Mouse (Mus musculus): ENCODE results near the gene Six6. TPM values are rescaled to one million over a fixed set of nuclear protein-coding genes. Genes with fewer than 3 reads are reported as not detected.

Gene Six6
- polyA plus RNA-seq, 1 experiment from 2014 or later = 0.19 TPM

GRCm38 (mm10) chr12:72940822-72941397, 1.2 kb downstream of the Six6 start:
- 2% methylated on average over 11 of the region's 11 CpGs for WGBS
- Histone ChIP-seq H3K4me1 (replicated peaks; ENCODE audit: control insufficient read depth, insufficient read depth, low read length) (peaks cover 13% of the 10 kb centered on the region; the same call in 1 of the 2 replicates), H3K27ac (ENCODE audit: low read depth, low read length) (no peak overlapping the region)

GRCm38 (mm10) chr12:72941398-72942051, 1.8 kb downstream of the Six6 start:
- DNase-seq (ENCODE audit: low spot score) (peak; percentile 62), ATAC-seq (replicated peaks; ENCODE audit: low FRiP score) (no peak)
- under 1% methylated on average over 32 of the region's 32 CpGs for WGBS
- Histone ChIP-seq H3K36me3 (ENCODE audit: control insufficient read depth, insufficient read depth, low read length) (no peaks in the 10 kb centered on the region), H3K4me1 (replicated peaks; ENCODE audit: control insufficient read depth, insufficient read depth, low read length) (peaks cover 13% of the 10 kb centered on the region; the same call in 1 of the 2 replicates), H3K4me2 (ENCODE audit: low read depth, low read length, severe bottlenecking) (no peak overlapping the region), H3K27ac (ENCODE audit: low read depth, low read length) (no peak overlapping the region), H3K9me3 (ENCODE audit: control insufficient read depth, low read length) (no peaks in the 10 kb centered on the region), H3K9ac (ENCODE audit: low read length) (no peak overlapping the region), H3K27me3 (ENCODE audit: control insufficient read depth, insufficient read depth, low read length) (peaks cover 87% of the 10 kb centered on the region), H3K4me3 (ENCODE audit: low read depth, low read length) (no peak overlapping the region)

More at GRCm38 (mm10) chr12:72940822-72941397, 1.2 kb downstream of the Six6 start:
- DNase-seq (ENCODE audit: low spot score) (no peak), ATAC-seq (replicated peaks; ENCODE audit: low FRiP score) (no peak)
- Histone ChIP-seq H3K4me3 (ENCODE audit: low read depth, low read length) (no peak overlapping the region), H3K27me3 (ENCODE audit: control insufficient read depth, insufficient read depth, low read length) (peaks cover 85% of the 10 kb centered on the region), H3K9me3 (ENCODE audit: control insufficient read depth, low read length) (no peaks in the 10 kb centered on the region), H3K4me2 (ENCODE audit: low read depth, low read length, severe bottlenecking) (no peak overlapping the region), H3K9ac (ENCODE audit: low read length) (no peak overlapping the region), H3K36me3 (ENCODE audit: control insufficient read depth, insufficient read depth, low read length) (no peaks in the 10 kb centered on the region)

- Histone ChIP-seq H3K27ac (ENCODE audit: low read depth, low read length) (no peak overlapping the region), H3K4me3 (ENCODE audit: low read depth, low read length) (no peak overlapping the region), H3K4me2 (ENCODE audit: low read depth, low read length, severe bottlenecking) (no peak overlapping the region), H3K36me3 (ENCODE audit: control insufficient read depth, insufficient read depth, low read length) (no peaks in the 10 kb centered on the region), H3K9me3 (ENCODE audit: control insufficient read depth, low read length) (no peaks in the 10 kb centered on the region), H3K4me1 (replicated peaks; ENCODE audit: control insufficient read depth, insufficient read depth, low read length) (peaks cover 13% of the 10 kb centered on the region; the same call in 1 of the 2 replicates), H3K9ac (ENCODE audit: low read length) (no peak overlapping the region), H3K27me3 (ENCODE audit: control insufficient read depth, insufficient read depth, low read length) (peaks cover 86% of the 10 kb centered on the region)
- WGBS = 18% methylated on average over 6 of the region's 6 CpGs
- no peak for DNase-seq (ENCODE audit: low spot score)
- no peak for ATAC-seq (replicated peaks; ENCODE audit: low FRiP score)
These were observed 2.5 kb downstream of the Six6 start for GRCm38 (mm10) chr12:72942171-72942570.

GRCm38 (mm10) chr12:72943574-72944110, 4.0 kb downstream of the Six6 start:
- H3K9ac ChIP-seq (ENCODE audit: low read length) = no peak overlapping the region
- no peak for DNase-seq (ENCODE audit: low spot score)
- 5% methylated on average over 2 of the region's 2 CpGs for WGBS

GRCm38 (mm10) chr12:72944411-72945225, 4.9 kb downstream of the Six6 start:
- Histone ChIP-seq H3K36me3 (ENCODE audit: control insufficient read depth, insufficient read depth, low read length) (no peaks in the 10 kb centered on the region), H3K4me2 (ENCODE audit: low read depth, low read length, severe bottlenecking) (peak overlapping the region; percentile 56), H3K27me3 (ENCODE audit: control insufficient read depth, insufficient read depth, low read length) (peaks cover 85% of the 10 kb centered on the region), H3K9ac (ENCODE audit: low read length) (no peak overlapping the region), H3K9me3 (ENCODE audit: control insufficient read depth, low read length) (no peaks in the 10 kb centered on the region), H3K27ac (ENCODE audit: low read depth, low read length) (no peak overlapping the region), H3K4me3 (ENCODE audit: low read depth, low read length) (peak overlapping the region; percentile 32), H3K4me1 (replicated peaks; ENCODE audit: control insufficient read depth, insufficient read depth, low read length) (peaks cover 13% of the 10 kb centered on the region; the same call in 1 of the 2 replicates)
- DNase-seq (ENCODE audit: low spot score) (no peak), ATAC-seq (replicated peaks; ENCODE audit: low FRiP score) (peak; percentile 43)
- under 1% methylated on average over 24 of the region's 24 CpGs for WGBS

More at GRCm38 (mm10) chr12:72943574-72944110, 4.0 kb downstream of the Six6 start:
- H3K4me2 ChIP-seq (ENCODE audit: low read depth, low read length, severe bottlenecking) = no peak overlapping the region
- no peak for ATAC-seq (replicated peaks; ENCODE audit: low FRiP score)
- H3K4me3 ChIP-seq (ENCODE audit: low read depth, low read length) = no peak overlapping the region
- H3K36me3 ChIP-seq (ENCODE audit: control insufficient read depth, insufficient read depth, low read length) = no peaks in the 10 kb centered on the region
- H3K9me3 ChIP-seq (ENCODE audit: control insufficient read depth, low read length) = no peaks in the 10 kb centered on the region
- peaks cover 86% of the 10 kb centered on the region for H3K27me3 ChIP-seq (ENCODE audit: control insufficient read depth, insufficient read depth, low read length)
- H3K27ac ChIP-seq (ENCODE audit: low read depth, low read length) = no peak overlapping the region
- H3K4me1 ChIP-seq (replicated peaks; ENCODE audit: control insufficient read depth, insufficient read depth, low read length) = peaks cover 13% of the 10 kb centered on the region; the same call in 1 of the 2 replicates

GRCm38 (mm10) chr12:72945301-72946063, 5.8 kb downstream of the Six6 start:
- Histone ChIP-seq H3K4me1 (replicated peaks; ENCODE audit: control insufficient read depth, insufficient read depth, low read length) (peaks cover 7% of the 10 kb centered on the region; the same call in 1 of the 2 replicates), H3K4me2 (ENCODE audit: low read depth, low read length, severe bottlenecking) (peak overlapping the region; percentile 56), H3K9ac (ENCODE audit: low read length) (0 out of 2 replicates have a peak overlapping the region, but pooled peaks have one; percentile 16), H3K36me3 (ENCODE audit: control insufficient read depth, insufficient read depth, low read length) (no peaks in the 10 kb centered on the region), H3K27me3 (ENCODE audit: control insufficient read depth, insufficient read depth, low read length) (peaks cover 83% of the 10 kb centered on the region), H3K4me3 (ENCODE audit: low read depth, low read length) (peak overlapping the region; percentile 32), H3K9me3 (ENCODE audit: control insufficient read depth, low read length) (no peaks in the 10 kb centered on the region), H3K27ac (ENCODE audit: low read depth, low read length) (no peak overlapping the region)
- peak; percentile 87 for DNase-seq (ENCODE audit: low spot score)
- ATAC-seq (replicated peaks; ENCODE audit: low FRiP score) = peak; percentile 91
- WGBS = under 1% methylated on average over 72 of the region's 89 CpGs

GRCm38 (mm10) chr12:72946064-72946395, 6.3 kb downstream of the Six6 start:
- WGBS = 3% methylated on average over 8 of the region's 8 CpGs
- Histone ChIP-seq H3K27me3 (ENCODE audit: control insufficient read depth, insufficient read depth, low read length) (peaks cover 78% of the 10 kb centered on the region), H3K36me3 (ENCODE audit: control insufficient read depth, insufficient read depth, low read length) (no peaks in the 10 kb centered on the region), H3K9ac (ENCODE audit: low read length) (no peak overlapping the region), H3K4me2 (ENCODE audit: low read depth, low read length, severe bottlenecking) (peak overlapping the region; percentile 56), H3K27ac (ENCODE audit: low read depth, low read length) (no peak overlapping the region), H3K9me3 (ENCODE audit: control insufficient read depth, low read length) (no peaks in the 10 kb centered on the region), H3K4me1 (replicated peaks; ENCODE audit: control insufficient read depth, insufficient read depth, low read length) (peaks cover 7% of the 10 kb centered on the region; the same call in 1 of the 2 replicates), H3K4me3 (ENCODE audit: low read depth, low read length) (no peak overlapping the region; the same call in 1 of the 2 replicates)
- peak; percentile 8; the same call in 1 of the 2 replicates for ATAC-seq (replicated peaks; ENCODE audit: low FRiP score)
- no peak for DNase-seq (ENCODE audit: low spot score)

- DNase-seq (ENCODE audit: low spot score) = no peak
- no peak for ATAC-seq (replicated peaks; ENCODE audit: low FRiP score)
These were observed 7.1 kb downstream of the Six6 start for GRCm38 (mm10) chr12:72946805-72947204.

More at GRCm38 (mm10) chr12:72946805-72947204, 7.1 kb downstream of the Six6 start:
- Histone ChIP-seq H3K4me1 (replicated peaks; ENCODE audit: control insufficient read depth, insufficient read depth, low read length) (peaks cover 7% of the 10 kb centered on the region; the same call in 1 of the 2 replicates), H3K9me3 (ENCODE audit: control insufficient read depth, low read length) (no peaks in the 10 kb centered on the region), H3K27me3 (ENCODE audit: control insufficient read depth, insufficient read depth, low read length) (peaks cover 75% of the 10 kb centered on the region), H3K9ac (ENCODE audit: low read length) (no peak overlapping the region), H3K36me3 (ENCODE audit: control insufficient read depth, insufficient read depth, low read length) (no peaks in the 10 kb centered on the region), H3K4me2 (ENCODE audit: low read depth, low read length, severe bottlenecking) (no peak overlapping the region), H3K27ac (ENCODE audit: low read depth, low read length) (no peak overlapping the region), H3K4me3 (ENCODE audit: low read depth, low read length) (no peak overlapping the region)
